Mouse (Mus musculus) CH12.LX (cell line): ENCODE measurements around the gene Plcb3. TPM values are rescaled to one million over a fixed set of nuclear protein-coding genes. Genes with fewer than 3 reads are reported as not detected.

Source experiments
- DNase-seq: peaks from one replicate; pipeline ENCODE4 v3.0.0-alpha.2; 2013; ENCODE audit errors: extremely low read depth
- H3K27ac ChIP-seq: 2 replicates; pipeline ENCODE4 v1.5.1; 2012; ENCODE audit warnings: low read depth, mild to moderate bottlenecking, control low read depth, moderate library complexity; ENCODE audit not compliant: insufficient read depth
- H3K27me3 ChIP-seq: replicated peaks from 2 replicates; pipeline ENCODE3; 2012; ENCODE audit warnings: inconsistent platforms
- H3K36me3 ChIP-seq, 2 experiments: replicated peaks in 1 of 2; 2 replicates each; pipeline versions ENCODE3 to v1.6.1; 2012; ENCODE audit warnings: inconsistent platforms in 1 of 2, low read length in 1 of 2, mild to moderate bottlenecking in 1 of 2, mixed read lengths in 1 of 2, moderate library complexity in 1 of 2; ENCODE audit not compliant: control insufficient read depth in 1 of 2, insufficient read depth in 1 of 2
- H3K4me1 ChIP-seq, 2 experiments: 2 replicates each; pipeline ENCODE4 v1.6.1; 2012; ENCODE audit warnings: inconsistent platforms in 1 of 2, moderate library complexity in 1 of 2; ENCODE audit not compliant: insufficient read depth in 2 of 2, control insufficient read depth in 1 of 2
- H3K4me2 ChIP-seq: 2 replicates; pipeline ENCODE4 v1.6.1; 2012; ENCODE audit warnings: low read depth, mild to moderate bottlenecking, control low read depth; ENCODE audit not compliant: poor library complexity, insufficient read depth, severe bottlenecking
- H3K4me3 ChIP-seq, 3 experiments: fragments of 150-350 bp in 1 of 3; sonication (generic) in 1 of 3; replicated peaks in 1 of 3; 2 replicates each; pipeline versions ENCODE3 to v1.5.1; 2011 to 2012; ENCODE audit warnings: low read depth in 2 of 3, low read length in 2 of 3, mild to moderate bottlenecking in 2 of 3, moderate library complexity in 2 of 3, control low read depth in 1 of 3, improper control_type of control experiment in 1 of 3, inconsistent platforms in 1 of 3, mixed read lengths in 1 of 3; ENCODE audit not compliant: poor library complexity in 1 of 3
- H3K79me2 ChIP-seq: replicated peaks from 2 replicates; pipeline ENCODE4 v1.6.1; 2012; ENCODE audit warnings: mild to moderate bottlenecking, moderate library complexity; ENCODE audit not compliant: control insufficient read depth, poor library complexity, insufficient read depth, severe bottlenecking; ENCODE audit errors: extremely low read depth
- H3K9ac ChIP-seq: 2 replicates; pipeline ENCODE4 v1.6.1; 2012; ENCODE audit warnings: low read depth, mild to moderate bottlenecking, control low read depth, moderate library complexity; ENCODE audit not compliant: insufficient read depth
- H3K9me3 ChIP-seq: replicated peaks from 2 replicates; pipeline ENCODE3; 2012; ENCODE audit warnings: low read length, inconsistent platforms, mixed read lengths
- CHD1 ChIP-seq: IDR thresholded peaks from 2 replicates; pipeline ENCODE4 v1.6.1; 2012; ENCODE audit warnings: low read depth, low read length, improper control_type of control experiment, inconsistent platforms
- CHD2 ChIP-seq: IDR thresholded peaks from 2 replicates; pipeline ENCODE4 v1.6.1; 2011; ENCODE audit warnings: low read length, improper control_type of control experiment
- CTCF ChIP-seq, 2 experiments: IDR thresholded peaks in 1 of 2; conservative IDR thresholded peaks in 1 of 2; 2 replicates each; pipeline ENCODE4 v1.5.1; 2011 to 2012; ENCODE audit warnings: low read depth in 2 of 2, low read length in 2 of 2, improper control_type of control experiment in 1 of 2, inconsistent platforms in 1 of 2, mild to moderate bottlenecking in 1 of 2, moderate library complexity in 1 of 2
- EP300 ChIP-seq: IDR thresholded peaks from 2 replicates; pipeline ENCODE4 v1.6.1; 2011; ENCODE audit warnings: low read length, improper control_type of control experiment
- ETS1 ChIP-seq: conservative IDR thresholded peaks from 2 replicates; pipeline ENCODE4 v1.6.1; 2012; ENCODE audit warnings: low read depth, mild to moderate bottlenecking, inconsistent platforms, low read length, improper control_type of control experiment, moderate library complexity
- HCFC1 ChIP-seq: IDR thresholded peaks from 2 replicates; pipeline ENCODE4 v1.6.1; 2012; ENCODE audit warnings: low read depth, mild to moderate bottlenecking, inconsistent platforms, low read length, improper control_type of control experiment
- JUND ChIP-seq: conservative IDR thresholded peaks from 2 replicates; pipeline ENCODE4 v1.6.1; 2011; ENCODE audit warnings: low read depth, low read length, improper control_type of control experiment
- MAFK ChIP-seq: IDR thresholded peaks from 2 replicates; pipeline ENCODE4 v1.6.1; 2011; ENCODE audit warnings: low read length, improper control_type of control experiment; ENCODE audit not compliant: insufficient replicate concordance
- MAX ChIP-seq: IDR thresholded peaks from 2 replicates; pipeline ENCODE4 v1.6.1; 2011; ENCODE audit warnings: low read length, improper control_type of control experiment
- MAZ ChIP-seq: IDR thresholded peaks from 2 replicates; pipeline ENCODE4 v1.6.1; 2012; ENCODE audit warnings: low read depth, mild to moderate bottlenecking, inconsistent platforms, low read length, improper control_type of control experiment, moderate library complexity
- NELFE ChIP-seq: IDR thresholded peaks from 2 replicates; pipeline ENCODE4 v1.6.1; 2011; ENCODE audit warnings: low read depth, low read length, improper control_type of control experiment
- NRF1 ChIP-seq: IDR thresholded peaks from 2 replicates; pipeline ENCODE4 v1.6.1; 2014; ENCODE audit warnings: low read depth, mild to moderate bottlenecking, inconsistent platforms, low read length, improper control_type of control experiment, moderate library complexity
- PAX5 ChIP-seq: IDR thresholded peaks from 2 replicates; pipeline ENCODE4 v1.6.1; 2012; ENCODE audit warnings: low read length, inconsistent platforms, mixed read lengths
- POLR2A ChIP-seq: IDR thresholded peaks from 2 replicates; pipeline ENCODE4 v1.6.1; 2011; ENCODE audit warnings: low read depth, mild to moderate bottlenecking, improper control_type of control experiment, low read length
- POLR2AphosphoS2 ChIP-seq: IDR thresholded peaks from 2 replicates; pipeline ENCODE4 v1.6.1; 2011; ENCODE audit warnings: low read depth, low read length, improper control_type of control experiment
- RAD21 ChIP-seq: IDR thresholded peaks from 2 replicates; pipeline ENCODE4 v1.6.1; 2011; ENCODE audit warnings: low read depth, mild to moderate bottlenecking, low read length, improper control_type of control experiment, moderate library complexity
- RCOR1 ChIP-seq: conservative IDR thresholded peaks from 2 replicates; pipeline ENCODE4 v1.6.1; 2012; ENCODE audit warnings: low read depth, mild to moderate bottlenecking, inconsistent platforms, low read length, improper control_type of control experiment
- SMC3 ChIP-seq: IDR thresholded peaks from 2 replicates; pipeline ENCODE4 v1.6.1; 2011; ENCODE audit warnings: low read depth, low read length, improper control_type of control experiment
- TBP ChIP-seq: conservative IDR thresholded peaks from 2 replicates; pipeline ENCODE4 v1.6.1; 2011; ENCODE audit warnings: low read depth, low read length, improper control_type of control experiment
- TCF12 ChIP-seq: IDR thresholded peaks from 2 replicates; pipeline ENCODE4 v1.6.1; 2014; ENCODE audit warnings: low read depth, mild to moderate bottlenecking, inconsistent platforms, low read length, improper control_type of control experiment
- USF1 ChIP-seq: IDR thresholded peaks from 2 replicates; pipeline ENCODE4 v1.6.1; 2014; ENCODE audit warnings: low read depth, mild to moderate bottlenecking, inconsistent platforms, low read length, improper control_type of control experiment
- ZC3H11A ChIP-seq: IDR thresholded peaks from 2 replicates; pipeline ENCODE4 v1.6.1; 2012; ENCODE audit warnings: low read depth, mild to moderate bottlenecking, inconsistent platforms, low read length, improper control_type of control experiment
- ZMIZ1 ChIP-seq: IDR thresholded peaks from 2 replicates; pipeline ENCODE4 v1.6.1; 2012; ENCODE audit warnings: low read depth, mild to moderate bottlenecking, inconsistent platforms, low read length, improper control_type of control experiment
- dilution Hi-C: fragments of 300-500 bp; cut with MboI; formaldehyde crosslinking; loops from 2 replicates; pipeline ENCODE4 v1.14.3; 2020; ENCODE audit warnings: low sequenced_read_pairs; ENCODE audit not compliant: extremely low pct_unique_long_range_greater_than_20kb, extremely low pct_ligation_motif_present
- in situ Hi-C: fragments of 300-500 bp; cut with MboI; formaldehyde crosslinking; loops from 3 replicates; pipeline ENCODE4 v1.14.3; 2019; ENCODE audit warnings: low sequenced_read_pairs, low pct_ligation_motif_present, low pct_unique_long_range_greater_than_20kb, mixed read lengths
- polyA plus RNA-seq: library from polyadenylated mRNA; unstranded; fragments of >175 nt; gene quantifications from 2 replicates; pipeline ENCODE4 v1.2.1, GENCODE M21; 2012; ENCODE audit warnings: low read depth; ENCODE audit not compliant: insufficient read length
- total RNA-seq, 2 experiments: library from RNA; depleted of rRNA; stranded (reverse); fragments of 300-350 nt in 1 of 2; fragments of >200 nt in 1 of 2; gene quantifications; 2 replicates each; pipeline ENCODE4 v1.2.3; 2012 to 2014

Gene Plcb3
- total and polyA plus RNA-seq, 3 experiments = 4.1 to 8.2 (median 7.5) TPM

DNA sequence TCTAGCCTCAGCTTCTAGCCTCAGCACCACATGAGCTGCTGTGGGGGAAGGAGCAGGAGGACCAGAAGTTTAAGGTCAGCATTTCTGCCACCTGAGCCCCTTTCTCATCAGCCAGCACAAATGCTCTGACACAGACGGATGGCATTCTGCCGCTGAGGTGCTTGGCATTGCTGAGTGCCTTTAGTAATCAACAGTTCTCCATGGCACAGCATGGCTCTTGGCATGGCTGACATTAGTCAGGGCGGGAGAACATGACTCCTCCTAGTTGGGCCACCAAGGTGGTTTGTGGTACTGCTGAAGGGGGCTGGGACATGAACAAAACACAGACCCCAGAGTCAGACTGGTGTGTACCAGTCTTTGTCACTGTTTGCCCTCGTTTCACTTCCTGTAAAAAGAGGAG lies 28.1 kb downstream of the Plcb3 start:
- Histone ChIP-seq H3K27me3 (no peaks in the 10 kb centered on the region), H3K9me3 (no peaks in the 10 kb centered on the region), H3K27ac (no peak overlapping the region), H3K79me2 (no peaks in the 10 kb centered on the region), H3K4me3 (no peak overlapping the region), H3K9ac (no peak overlapping the region), H3K4me1 (peaks cover 3 to 13% of the 10 kb centered on the region in 2 experiments; a peak in 2 of 4 replicates), H3K4me2 (no peak overlapping the region), H3K36me3 (peaks cover 9 to 76% of the 10 kb centered on the region in 2 experiments)
- dilution Hi-C loops = no loop called here
- in situ Hi-C loops = no loop called here
- TF ChIP-seq RAD21 = no peak
- TF ChIP-seq TBP = no peak
- no peak for TF ChIP-seq SMC3
- no peak for TF ChIP-seq PAX5
- TF ChIP-seq JUND = no peak
- no peak for TF ChIP-seq MAFK
- TF ChIP-seq NELFE = no peak
- TF ChIP-seq ZMIZ1 = no peak
- TF ChIP-seq RCOR1 = no peak
- no peak for TF ChIP-seq ZC3H11A
- no peak for TF ChIP-seq POLR2A
- TF ChIP-seq CTCF (conservative IDR thresholded peaks at IDR 0.05 in 1 of 2, IDR thresholded peaks at IDR 0.05 in 1 of 2; ENCODE audit: low read depth in 2 of 2, low read length in 2 of 2) = no peak
- TF ChIP-seq EP300 = no peak
- no peak for TF ChIP-seq NRF1
- TF ChIP-seq MAX = no peak
- TF ChIP-seq, all 38 proteins: peak for 0
- DNase-seq = no peak

DNA sequence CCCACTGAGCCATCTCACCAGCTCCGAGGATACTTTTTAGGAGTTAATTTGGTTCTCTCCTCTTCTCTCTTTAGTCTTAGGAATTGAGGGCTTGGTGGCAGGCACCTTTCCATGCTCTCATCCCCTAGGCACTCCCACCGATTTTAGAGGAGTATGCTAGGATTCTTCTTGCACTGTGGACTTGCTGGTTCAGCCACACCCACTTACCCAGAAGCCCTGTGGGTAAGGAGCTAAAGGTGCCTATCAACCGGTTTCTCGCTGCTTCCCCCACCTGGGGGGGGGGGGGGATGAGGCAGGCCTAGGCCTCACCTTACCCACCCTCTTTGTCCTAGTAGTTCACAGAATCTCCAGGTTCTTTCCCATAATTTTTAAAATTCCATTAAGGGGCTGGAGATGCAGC lies 28.5 kb downstream of the Plcb3 start:
- Histone ChIP-seq H3K79me2 (no peaks in the 10 kb centered on the region), H3K27ac (no peak overlapping the region), H3K27me3 (no peaks in the 10 kb centered on the region), H3K9me3 (no peaks in the 10 kb centered on the region), H3K4me3 (no peak overlapping the region), H3K36me3 (peaks cover 9 to 72% of the 10 kb centered on the region in 2 experiments), H3K4me2 (no peak overlapping the region), H3K9ac (no peak overlapping the region), H3K4me1 (peaks cover 5 to 17% of the 10 kb centered on the region in 2 experiments)
- DNase-seq = no peak
- TF ChIP-seq JUND (no peak), CHD1 (no peak), HCFC1 (no peak), SMC3 (no peak), ETS1 (no peak), CHD2 (no peak), POLR2AphosphoS2 (no peak), TBP (no peak), USF1 (no peak), MAZ (no peak), TCF12 (no peak), ZC3H11A (no peak)
- in situ Hi-C loops = no loop called here
- dilution Hi-C loops = no loop called here
